Comparison of ENCODE assay signal across 16 mouse cellular contexts in the genomic region with DNA sequence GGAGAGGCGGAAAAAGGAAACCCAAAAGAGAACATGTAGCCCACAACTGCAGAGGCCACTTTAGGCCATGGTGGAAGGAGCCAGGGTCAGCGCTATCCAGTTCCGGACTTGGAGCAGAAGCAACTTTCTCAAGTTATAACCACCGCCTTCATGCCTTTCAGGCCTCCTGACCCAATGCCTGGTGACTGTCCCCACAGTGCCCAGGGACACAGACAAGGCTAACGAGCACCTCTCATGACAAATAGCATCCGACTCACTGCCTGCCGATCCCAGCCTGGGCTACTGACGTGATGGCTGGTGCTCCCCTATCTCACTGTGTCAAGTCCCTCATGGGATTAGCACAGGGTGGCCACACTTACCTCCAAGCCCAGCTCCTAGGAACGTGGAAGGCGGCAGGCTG. TPM values are rescaled to one million over a fixed set of nuclear protein-coding genes. Genes with fewer than 3 reads are reported as not detected.
DNase-seq lines count a peak whose midpoint lies in the region; ATAC-seq and TF ChIP-seq lines count a peak whose summit lies in the region.
"Had no signal": no experiment of that assay in that cellular context is flagged by ENCODE, and none has a peak within 500 bp of the region (broad histone marks: within the 10 kb centered on the region; RNA-seq: fewer than 3 reads in every experiment).

No protein-coding gene starts in this region.

- no peaks in the 10 kb centered on the region for H3K27me3 ChIP-seq in hindbrain, embryonic 13.5 days
- no peaks in the 10 kb centered on the region for H3K27me3 ChIP-seq in hindbrain, embryonic 14.5 days (ENCODE audit: control insufficient read depth, insufficient read depth, low read length)
- H3K27me3 ChIP-seq in liver, embryonic 13.5 days, result no peaks in the 10 kb centered on the region
- H3K27me3 ChIP-seq: kidney, embryonic 15.5 days; Patski had no signal

- TF ChIP-seq POLR2A in bone marrow, adult 2 months (IDR thresholded peaks at IDR 0.05; ENCODE audit: borderline replicate concordance, control insufficient read depth, low read depth, low read length), result no peak

- WGBS in hindbrain, embryonic 13.5 days, result 93% methylated on average over 10 of the region's 10 CpGs
- WGBS in hindbrain, embryonic 14.5 days, result 90% methylated on average over 10 of the region's 10 CpGs
- WGBS in bone marrow, adult 2 months, result 91% methylated on average over 10 of the region's 10 CpGs
- WGBS in liver, embryonic 13.5 days (ENCODE audit: insufficient replicate concordance), result 79% methylated on average over 10 of the region's 10 CpGs

- no peak overlapping the region for H3K9ac ChIP-seq in hindbrain, embryonic 13.5 days
- no peak overlapping the region for H3K9ac ChIP-seq in hindbrain, embryonic 14.5 days
- peak overlapping the region; percentile 81 for H3K9ac ChIP-seq in liver, embryonic 13.5 days
- H3K9ac ChIP-seq: kidney, embryonic 15.5 days had no signal

- ATAC-seq in cerebellum, adult (ENCODE audit: insufficient number of reproducible peaks, low FRiP score, low TSS enrichment), result no peak
- no peak for ATAC-seq in hindbrain, embryonic 13.5 days (ENCODE audit: low FRiP score)
- no peak for ATAC-seq in hindbrain, embryonic 14.5 days (ENCODE audit: low FRiP score)
- ATAC-seq in liver, embryonic 13.5 days (ENCODE audit: low read depth), result no peak
- ATAC-seq: activated CD4-positive, CD25-positive, alpha-beta regulatory T cell, adult 4 months; midbrain, embryonic 16.5 days; Patski had no signal

- peak overlapping the region; percentile 87 for H3K27ac ChIP-seq in hindbrain, embryonic 13.5 days
- no peak overlapping the region for H3K27ac ChIP-seq in hindbrain, embryonic 14.5 days
- H3K27ac ChIP-seq in bone marrow, adult 2 months (ENCODE audit: control insufficient read depth, insufficient read depth, low read depth, low read length, poor library complexity), result peak overlapping the region; percentile 89; the same call in 1 of the 2 replicates
- H3K27ac ChIP-seq in liver, embryonic 13.5 days, result peak overlapping the region; percentile 100
- H3K27ac ChIP-seq: kidney, embryonic 15.5 days had no signal

- H3K4me1 ChIP-seq in hindbrain, embryonic 13.5 days (replicated peaks), result peaks cover 70% of the 10 kb centered on the region
- H3K4me1 ChIP-seq in hindbrain, embryonic 14.5 days (replicated peaks; ENCODE audit: control insufficient read depth, insufficient read depth, low read length), result peaks cover 23% of the 10 kb centered on the region; the same call in 1 of the 2 replicates
- H3K4me1 ChIP-seq in bone marrow, adult 2 months (ENCODE audit: control insufficient read depth, insufficient read depth, low read length), result peaks cover 3% of the 10 kb centered on the region; the same call in 1 of the 2 replicates
- peaks cover 74% of the 10 kb centered on the region for H3K4me1 ChIP-seq in liver, embryonic 13.5 days (replicated peaks)

- DNase-seq in cerebellum, adult 9-11 months, result peak; percentile 20
- DNase-seq in hindbrain, embryonic 14.5 days (ENCODE audit: low spot score), result no peak
- DNase-seq in liver, embryonic 13.5 days, result no peak
- DNase-seq in thymus, postnatal 36 days, result no peak
- DNase-seq in left cerebral cortex, adult 11 months (ENCODE audit: low spot score), result no peak
- DNase-seq: gastrocnemius, postnatal 10 days; lung, embryonic 14.5 days; lung, postnatal 4 days; thymus, adult 18-20 months had no signal

- no peaks in the 10 kb centered on the region for H3K9me3 ChIP-seq in hindbrain, embryonic 13.5 days
- no peaks in the 10 kb centered on the region for H3K9me3 ChIP-seq in hindbrain, embryonic 14.5 days (ENCODE audit: control insufficient read depth, low read length)
- peaks cover 6% of the 10 kb centered on the region; the same call in 1 of the 2 replicates for H3K9me3 ChIP-seq in liver, embryonic 13.5 days (replicated peaks)
- H3K9me3 ChIP-seq: kidney, embryonic 15.5 days had no signal

- H3K36me3 ChIP-seq in hindbrain, embryonic 13.5 days, result peaks cover 81% of the 10 kb centered on the region
- H3K36me3 ChIP-seq in hindbrain, embryonic 14.5 days (replicated peaks; ENCODE audit: control insufficient read depth, insufficient read depth), result peaks cover 79% of the 10 kb centered on the region
- H3K36me3 ChIP-seq in liver, embryonic 13.5 days, result peaks cover 83% of the 10 kb centered on the region

- TF ChIP-seq CTCF in bone marrow, adult 2 months (IDR thresholded peaks at IDR 0.05; ENCODE audit: control insufficient read depth, insufficient read depth, low read length), result no peak

- H3K4me3 ChIP-seq in hindbrain, embryonic 13.5 days, result no peak overlapping the region
- H3K4me3 ChIP-seq in hindbrain, embryonic 14.5 days (replicated peaks; ENCODE audit: low read length), result no peak overlapping the region
- peak overlapping the region; percentile 0 for H3K4me3 ChIP-seq in bone marrow, adult 2 months (replicated peaks; ENCODE audit: control insufficient read depth, low read depth, low read length)
- peak overlapping the region; percentile 54 for H3K4me3 ChIP-seq in liver, embryonic 13.5 days (replicated peaks)
- H3K4me3 ChIP-seq: kidney, embryonic 15.5 days had no signal

- no peak overlapping the region for H3K4me2 ChIP-seq in hindbrain, embryonic 13.5 days
- no peak overlapping the region for H3K4me2 ChIP-seq in hindbrain, embryonic 14.5 days (replicated peaks)
- peak overlapping the region; percentile 80 for H3K4me2 ChIP-seq in liver, embryonic 13.5 days
- H3K4me2 ChIP-seq: kidney, embryonic 15.5 days; lung, embryonic 14.5 days had no signal

RNA-seq across cellular contexts. Expression of a gene that starts 12.7 kb away (rescaled TPM):
- polyA plus RNA-seq in hindbrain, embryonic 13.5 days (2015; fragmentation: Nextera tagmentation; extraction: Ambion mirVana), result 60.9 and 62.5 TPM in 2 replicates
- polyA plus RNA-seq in hindbrain, embryonic 14.5 days (2014; fragmentation: Nextera tagmentation; extraction: Ambion mirVana), result 41.3 and 46.5 TPM in 2 replicates
- polyA plus RNA-seq in bone marrow, adult 2 months (2011; ENCODE audit: insufficient read depth, insufficient read length, low replicate concordance, missing spikeins), result 70.7 and 138 TPM in 2 replicates
- polyA plus RNA-seq in liver, embryonic 13.5 days (2015; fragmentation: Nextera tagmentation; extraction: Ambion mirVana), result 55.2 and 56.2 TPM in 2 replicates

RNA-seq across cellular contexts. Expression of a gene that starts 14.1 kb away (rescaled TPM):
- 575 and 577 TPM in 2 replicates for polyA plus RNA-seq in hindbrain, embryonic 13.5 days (2015; fragmentation: Nextera tagmentation; extraction: Ambion mirVana)
- 675 and 804 TPM in 2 replicates for polyA plus RNA-seq in hindbrain, embryonic 14.5 days (2014; fragmentation: Nextera tagmentation; extraction: Ambion mirVana)
- polyA plus RNA-seq in bone marrow, adult 2 months (2011; ENCODE audit: insufficient read depth, insufficient read length, low replicate concordance, missing spikeins), result 190 and 222 TPM in 2 replicates
- 474 and 603 TPM in 2 replicates for polyA plus RNA-seq in liver, embryonic 13.5 days (2015; fragmentation: Nextera tagmentation; extraction: Ambion mirVana)

RNA-seq across cellular contexts. Expression of a gene that starts 21.4 kb away (rescaled TPM):
- polyA plus RNA-seq in hindbrain, embryonic 13.5 days (2015; fragmentation: Nextera tagmentation; extraction: Ambion mirVana), result 230 TPM in 2 replicates
- polyA plus RNA-seq in hindbrain, embryonic 14.5 days (2014; fragmentation: Nextera tagmentation; extraction: Ambion mirVana), result 152 and 161 TPM in 2 replicates
- 53.0 and 82.0 TPM in 2 replicates for polyA plus RNA-seq in bone marrow, adult 2 months (2011; ENCODE audit: insufficient read depth, insufficient read length, low replicate concordance, missing spikeins)
- polyA plus RNA-seq in liver, embryonic 13.5 days (2015; fragmentation: Nextera tagmentation; extraction: Ambion mirVana), result 81.2 and 87.4 TPM in 2 replicates

RNA-seq across cellular contexts. Expression of a gene that starts 33.3 kb away (rescaled TPM):
- polyA plus RNA-seq in hindbrain, embryonic 13.5 days (2015; fragmentation: Nextera tagmentation; extraction: Ambion mirVana), result 14.8 and 16.5 TPM in 2 replicates
- polyA plus RNA-seq in hindbrain, embryonic 14.5 days (2014; fragmentation: Nextera tagmentation; extraction: Ambion mirVana), result 12.3 and 13.3 TPM in 2 replicates
- polyA plus RNA-seq in bone marrow, adult 2 months (2011; ENCODE audit: insufficient read depth, insufficient read length, low replicate concordance, missing spikeins), result 1.4 and 1.7 TPM in 2 replicates
- polyA plus RNA-seq in liver, embryonic 13.5 days (2015; fragmentation: Nextera tagmentation; extraction: Ambion mirVana), result 1.0 and 1.1 TPM in 2 replicates

Comparison
In these comparisons a context has a peak if more than half of its experiments do, and no peak if none do; other contexts are left out.
1. H3K4me3 ChIP-seq: peak in bone marrow, adult 2 months (single experiment) and liver, embryonic 13.5 days (single experiment); none in hindbrain, embryonic 13.5 days (single experiment) and hindbrain, embryonic 14.5 days (single experiment).